8 mouse cellular contexts compared by ENCODE assay signal in the genomic region with DNA sequence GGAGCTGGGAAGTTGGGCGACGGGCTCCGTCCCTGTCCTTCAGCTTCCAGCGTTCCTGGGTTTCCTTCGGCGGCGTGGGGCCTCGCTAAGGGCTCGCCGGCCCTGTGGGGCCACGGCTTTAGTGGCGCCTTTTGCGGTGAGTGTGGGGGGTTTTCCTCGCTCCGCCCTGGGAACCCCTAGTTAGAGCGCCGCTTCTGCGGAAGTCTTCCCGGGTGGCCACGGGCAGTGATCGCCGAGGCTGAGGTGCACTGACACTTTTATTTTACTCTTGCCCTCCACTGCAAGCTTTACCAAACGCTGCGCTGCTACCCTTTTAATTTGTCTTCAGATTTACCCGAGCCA. TPM values are rescaled to one million over a fixed set of nuclear protein-coding genes. Genes with fewer than 3 reads are reported as not detected.
A peak's percentile ranks its signal among the peaks of the same experiment; 100 is the strongest.
DNase-seq lines count a peak whose midpoint lies in the region; ATAC-seq and TF ChIP-seq lines count a peak whose summit lies in the region.
"Not testable (repeated sequence)": the region's sequence is repeated elsewhere in the genome, so short reads cannot be mapped to it uniquely, and the experiment has no call there.

No protein-coding gene starts in this region.

- H3K27me3 ChIP-seq in ES-Bruce4 (ENCODE audit: control insufficient read depth, insufficient read depth, low read length, poor library complexity, severe bottlenecking); embryonic facial prominence, embryonic 12.5 days; hindbrain, embryonic 13.5 days; liver, postnatal 0 days (ENCODE audit: insufficient read depth, low read length); midbrain, embryonic 15.5 days (replicated peaks); stomach, embryonic 15.5 days (replicated peaks): not testable (repeated sequence)

- H3K9me3 ChIP-seq in ES-Bruce4 (replicated peaks; ENCODE audit: control insufficient read depth, insufficient read depth, low read length, poor library complexity, severe bottlenecking); embryonic facial prominence, embryonic 12.5 days; hindbrain, embryonic 13.5 days; liver, postnatal 0 days (ENCODE audit: low read length); midbrain, embryonic 15.5 days; stomach, embryonic 15.5 days: not testable (repeated sequence)

- 0 out of 2 replicates have a peak overlapping the region, but pooled peaks have one; percentile 37 for H3K27ac ChIP-seq in ES-Bruce4 (ENCODE audit: insufficient read depth, low read length)
- peak overlapping the region; percentile 91 for H3K27ac ChIP-seq in embryonic facial prominence, embryonic 12.5 days
- peak overlapping the region; percentile 93 for H3K27ac ChIP-seq in gastrocnemius, adult 2 months
- peak overlapping the region; percentile 89 for H3K27ac ChIP-seq in hindbrain, embryonic 13.5 days
- peak overlapping the region; percentile 89 for H3K27ac ChIP-seq in layer of hippocampus, adult 2 months
- peak overlapping the region; percentile 96 for H3K27ac ChIP-seq in liver, postnatal 0 days (ENCODE audit: low read depth)
- peak overlapping the region; percentile 87 for H3K27ac ChIP-seq in midbrain, embryonic 15.5 days
- peak overlapping the region; percentile 93 for H3K27ac ChIP-seq in stomach, embryonic 15.5 days

- under 1% methylated on average over 25 of the region's 25 CpGs for WGBS in embryonic facial prominence, embryonic 12.5 days
- whole genome bisulfite sequencing in hindbrain, embryonic 13.5 days = 0% methylated on average over 25 of the region's 25 CpGs
- WGBS in liver, postnatal 0 days (ENCODE audit: insufficient replicate concordance) = under 1% methylated on average over 25 of the region's 25 CpGs
- 0% methylated on average over 25 of the region's 25 CpGs for WGBS in midbrain, embryonic 15.5 days
- under 1% methylated on average over 25 of the region's 25 CpGs for WGBS in stomach, embryonic 15.5 days

- peak overlapping the region; percentile 42 for H3K4me2 ChIP-seq in embryonic facial prominence, embryonic 12.5 days (replicated peaks)
- peak overlapping the region; percentile 54 for H3K4me2 ChIP-seq in hindbrain, embryonic 13.5 days
- H3K4me2 ChIP-seq in liver, postnatal 0 days (ENCODE audit: low read depth, low read length) = peak overlapping the region; percentile 68
- H3K4me2 ChIP-seq in midbrain, embryonic 15.5 days = peak overlapping the region; percentile 46
- peak overlapping the region; percentile 38 for H3K4me2 ChIP-seq in stomach, embryonic 15.5 days

- H3K36me3 ChIP-seq in ES-Bruce4 (ENCODE audit: control insufficient read depth, insufficient read depth, low read length, poor library complexity, severe bottlenecking); embryonic facial prominence, embryonic 12.5 days; hindbrain, embryonic 13.5 days; liver, postnatal 0 days (replicated peaks; ENCODE audit: insufficient read depth, low read length); midbrain, embryonic 15.5 days (replicated peaks); stomach, embryonic 15.5 days: not testable (repeated sequence)

- not testable (repeated sequence) for TF ChIP-seq EP300 in ES-Bruce4 (IDR thresholded peaks at IDR 0.05; ENCODE audit: insufficient read depth, low read depth, low read length); liver, postnatal 0 days (IDR thresholded peaks at IDR 0.05; ENCODE audit: low read depth)

- ATAC-seq in embryonic facial prominence, embryonic 12.5 days (ENCODE audit: insufficient number of reproducible peaks, insufficient read depth, low FRiP score, low TSS enrichment) = peak; percentile 49
- not testable (repeated sequence) for ATAC-seq in hindbrain, embryonic 13.5 days (ENCODE audit: low FRiP score); midbrain, embryonic 15.5 days (replicated peaks)
- ATAC-seq in liver, postnatal 0 days = peak; percentile 39
- peak; percentile 40 for ATAC-seq in stomach, embryonic 15.5 days (ENCODE audit: insufficient read depth, low FRiP score, low read depth)

- H3K9ac ChIP-seq in ES-Bruce4 (ENCODE audit: low read depth, poor library complexity, severe bottlenecking) = peak overlapping the region; percentile 71
- H3K9ac ChIP-seq in embryonic facial prominence, embryonic 12.5 days = peak overlapping the region; percentile 77
- H3K9ac ChIP-seq in hindbrain, embryonic 13.5 days = peak overlapping the region; percentile 80
- peak overlapping the region; percentile 97 for H3K9ac ChIP-seq in liver, postnatal 0 days (replicated peaks)
- H3K9ac ChIP-seq in midbrain, embryonic 15.5 days = peak overlapping the region; percentile 69
- peak overlapping the region; percentile 81 for H3K9ac ChIP-seq in stomach, embryonic 15.5 days

- not testable (repeated sequence) for TF ChIP-seq POLR2A in ES-Bruce4 (IDR thresholded peaks at IDR 0.05; ENCODE audit: insufficient read depth, low read length)

- not testable (repeated sequence) for TF ChIP-seq CTCF in ES-Bruce4 (IDR thresholded peaks at IDR 0.05; ENCODE audit: low read depth, low read length); gastrocnemius, adult 2 months (IDR thresholded peaks at IDR 0.05); layer of hippocampus, adult 2 months (conservative IDR thresholded peaks at IDR 0.05); liver, postnatal 0 days (IDR thresholded peaks at IDR 0.05; ENCODE audit: low read depth)

- not testable (repeated sequence) for H3K4me1 ChIP-seq in ES-Bruce4 (ENCODE audit: control insufficient read depth, insufficient read depth, low read length); embryonic facial prominence, embryonic 12.5 days; hindbrain, embryonic 13.5 days (replicated peaks); midbrain, embryonic 15.5 days; stomach, embryonic 15.5 days
- H3K4me1 ChIP-seq in liver, postnatal 0 days (ENCODE audit: insufficient read depth) = peaks cover 11% of the 10 kb centered on the region

- intact Hi-C loops in gastrocnemius, adult 2 months (cut with DNase I) = not testable (repeated sequence)

- H3K4me3 ChIP-seq in ES-Bruce4 (ENCODE audit: low read depth, low read length) = peak overlapping the region; percentile 86
- peak overlapping the region; percentile 73 for H3K4me3 ChIP-seq in embryonic facial prominence, embryonic 12.5 days
- H3K4me3 ChIP-seq in gastrocnemius, adult 2 months = peak overlapping the region; percentile 90
- H3K4me3 ChIP-seq in hindbrain, embryonic 13.5 days = peak overlapping the region; percentile 66
- peak overlapping the region; percentile 66 for H3K4me3 ChIP-seq in layer of hippocampus, adult 2 months
- H3K4me3 ChIP-seq in liver, postnatal 0 days (ENCODE audit: low read depth, low read length) = peak overlapping the region; percentile 75
- peak overlapping the region; percentile 65 for H3K4me3 ChIP-seq in midbrain, embryonic 15.5 days
- H3K4me3 ChIP-seq in stomach, embryonic 15.5 days (replicated peaks) = peak overlapping the region; percentile 77

- DNase-seq in gastrocnemius, adult 2 months; layer of hippocampus, adult 2 months (ENCODE audit: low spot score in 2 of 2); liver, postnatal 0 days: not testable (repeated sequence)

RNA-seq across cellular contexts. Expression of gene Srp54a, which starts 0.5 kb away (rescaled TPM):
- polyA plus RNA-seq in ES-Bruce4 (2011; ENCODE audit: insufficient read depth, insufficient read length, low read depth, missing spikeins) = 114 and 132 TPM in 2 replicates
- 157 and 179 TPM in 2 replicates for polyA plus RNA-seq in embryonic facial prominence, embryonic 12.5 days (2016; fragmentation: Nextera tagmentation; extraction: Ambion mirVana)
- 10 to 100 TPM; 73.7 to 94.3 TPM for total RNA-seq in gastrocnemius, adult 2 months (2021)
- 188 and 196 TPM in 2 replicates for polyA plus RNA-seq in hindbrain, embryonic 13.5 days (2015; fragmentation: Nextera tagmentation; extraction: Ambion mirVana)
- 10 to 100 TPM; 86.3 to 87.0 TPM for total RNA-seq in layer of hippocampus, adult 2 months (2021)
- 67.0 and 69.3 TPM in 2 replicates for polyA plus RNA-seq in liver, postnatal 0 days (2015; fragmentation: Nextera tagmentation; extraction: Ambion mirVana)
- 173 and 176 TPM in 2 replicates for polyA plus RNA-seq in midbrain, embryonic 15.5 days (2015; fragmentation: Nextera tagmentation; extraction: Ambion mirVana)
- polyA plus RNA-seq in stomach, embryonic 15.5 days (2015; fragmentation: Nextera tagmentation; extraction: Ambion mirVana) = 168 and 186 TPM in 2 replicates

RNA-seq across cellular contexts. Expression of gene 2700097O09Rik, which starts 0.7 kb away (rescaled TPM):
- 45.9 and 46.7 TPM in 2 replicates for polyA plus RNA-seq in ES-Bruce4 (2011; ENCODE audit: insufficient read depth, insufficient read length, low read depth, missing spikeins)
- 40.8 and 46.7 TPM in 2 replicates for polyA plus RNA-seq in embryonic facial prominence, embryonic 12.5 days (2016; fragmentation: Nextera tagmentation; extraction: Ambion mirVana)
- total RNA-seq in gastrocnemius, adult 2 months (2021) = 1 to 10 TPM; 8.8 TPM
- polyA plus RNA-seq in hindbrain, embryonic 13.5 days (2015; fragmentation: Nextera tagmentation; extraction: Ambion mirVana) = 35.9 and 37.3 TPM in 2 replicates
- 10 to 100 TPM in 1 of 2 experiments, 1 to 10 TPM in 1; 9.9 to 11.4 TPM for total RNA-seq in layer of hippocampus, adult 2 months (2021)
- 13.2 and 14.0 TPM in 2 replicates for polyA plus RNA-seq in liver, postnatal 0 days (2015; fragmentation: Nextera tagmentation; extraction: Ambion mirVana)
- 36.8 and 38.4 TPM in 2 replicates for polyA plus RNA-seq in midbrain, embryonic 15.5 days (2015; fragmentation: Nextera tagmentation; extraction: Ambion mirVana)
- polyA plus RNA-seq in stomach, embryonic 15.5 days (2015; fragmentation: Nextera tagmentation; extraction: Ambion mirVana) = 32.2 and 33.3 TPM in 2 replicates

RNA-seq across cellular contexts. Expression of gene Fam177a, which starts 43.7 kb away (rescaled TPM):
- polyA plus RNA-seq in ES-Bruce4 (2011; ENCODE audit: insufficient read depth, insufficient read length, low read depth, missing spikeins) = 16.5 TPM in 1 of 2 replicates, not detected in the other
- polyA plus RNA-seq in embryonic facial prominence, embryonic 12.5 days (2016; fragmentation: Nextera tagmentation; extraction: Ambion mirVana) = 19.5 and 24.4 TPM in 2 replicates
- total RNA-seq in gastrocnemius, adult 2 months (2021) = 1 to 10 TPM; 3.1 to 8.3 TPM
- polyA plus RNA-seq in hindbrain, embryonic 13.5 days (2015; fragmentation: Nextera tagmentation; extraction: Ambion mirVana) = 45.1 and 46.1 TPM in 2 replicates
- 10 to 100 TPM; 12.3 to 15.5 TPM for total RNA-seq in layer of hippocampus, adult 2 months (2021)
- 6.8 and 7.5 TPM in 2 replicates for polyA plus RNA-seq in liver, postnatal 0 days (2015; fragmentation: Nextera tagmentation; extraction: Ambion mirVana)
- polyA plus RNA-seq in midbrain, embryonic 15.5 days (2015; fragmentation: Nextera tagmentation; extraction: Ambion mirVana) = 61.0 and 65.1 TPM in 2 replicates
- polyA plus RNA-seq in stomach, embryonic 15.5 days (2015; fragmentation: Nextera tagmentation; extraction: Ambion mirVana) = 23.6 and 28.4 TPM in 2 replicates

Comparison
In these comparisons a context has a peak if more than half of its experiments do, and no peak if none do; other contexts are left out.
1. H3K27ac ChIP-seq: peak in every context shown above with its lines; median percentile 96 in liver, postnatal 0 days; 93 in gastrocnemius, adult 2 months; 93 in stomach, embryonic 15.5 days; 91 in embryonic facial prominence, embryonic 12.5 days; 89 in hindbrain, embryonic 13.5 days; 89 in layer of hippocampus, adult 2 months; 87 in midbrain, embryonic 15.5 days; 37 in ES-Bruce4.